Mouse (Mus musculus) lung, postnatal 0 days (tissue): ENCODE results near the gene Rasgrf1. TPM values are rescaled to one million over a fixed set of nuclear protein-coding genes. Genes with fewer than 3 reads are reported as not detected.

Experiments
- ATAC-seq: fragments of 200-750 bp; cut with Nextera tagmentation; 2 replicates; pipeline ENCODE4 v1.8.0; 2017; ENCODE audit warnings: moderate library complexity
- DNase-seq: peaks from one replicate; pipeline ENCODE4 v3.0.0-alpha.2; 2016; ENCODE audit warnings: low spot score
- H3K27ac ChIP-seq: fragments of 300-500 bp; sonication (generic); 2 replicates; pipeline ENCODE4 v1.5.1; 2014; ENCODE audit warnings: antibody characterized with exemption, mild to moderate bottlenecking, low read length, mixed read lengths
- H3K27me3 ChIP-seq: fragments of 300-500 bp; sonication (generic); replicated peaks from 2 replicates; pipeline ENCODE4 v1.6.1; 2014; ENCODE audit warnings: low read length, mixed read lengths; ENCODE audit not compliant: insufficient read depth
- H3K36me3 ChIP-seq: fragments of 300-500 bp; sonication (generic); 2 replicates; pipeline ENCODE4 v1.6.1; 2014; ENCODE audit warnings: low read length, mixed read lengths; ENCODE audit not compliant: insufficient read depth
- H3K4me1 ChIP-seq: fragments of 300-500 bp; sonication (generic); 2 replicates; pipeline ENCODE4 v1.6.1; 2014; ENCODE audit warnings: antibody characterized with exemption, low read depth, low read length, mixed read lengths; ENCODE audit not compliant: insufficient read depth
- H3K4me2 ChIP-seq: fragments of 300-500 bp; sonication (generic); replicated peaks from 2 replicates; pipeline ENCODE4 v1.6.1; 2014; ENCODE audit warnings: low read depth, mild to moderate bottlenecking, low read length, moderate library complexity, mixed read lengths
- H3K4me3 ChIP-seq: fragments of 300-500 bp; sonication (generic); 2 replicates; pipeline ENCODE4 v1.5.1; 2014; ENCODE audit warnings: low read depth, low read length
- H3K9ac ChIP-seq: fragments of 300-500 bp; sonication (generic); replicated peaks from 2 replicates; pipeline ENCODE4 v1.6.1; 2014; ENCODE audit warnings: low read depth, mild to moderate bottlenecking
- H3K9me3 ChIP-seq: fragments of 300-500 bp; sonication (generic); 2 replicates; pipeline ENCODE4 v1.6.1; 2016; ENCODE audit warnings: low read length, mixed read lengths
- CTCF ChIP-seq: IDR thresholded peaks from 2 replicates; pipeline ENCODE4 v1.5.1; 2016; ENCODE audit warnings: antibody characterized with exemption, mild to moderate bottlenecking
- EP300 ChIP-seq: IDR thresholded peaks from 2 replicates; pipeline ENCODE4 v1.6.1; 2016; ENCODE audit warnings: antibody characterized with exemption, mild to moderate bottlenecking, control low read depth
- WGBS: fragments of 180-500 bp; shearing (Covaris S2); extraction: QIAGEN DNeasy Blood & Tissue Kit; methylation state at CpG from one replicate; pipeline ENCODE4 v1.1.7; 2014; 5-methylcytosine and 5-hydroxymethylcytosine counted together
- polyA plus RNA-seq: library from polyadenylated mRNA; unstranded; fragments of >200 nt; fragmentation: Nextera tagmentation; extraction: Ambion mirVana; gene quantifications from 2 replicates; pipeline ENCODE4 v1.2.1, GENCODE M21; 2015

The Rasgrf1 gene
- polyA plus RNA-seq, 1 experiment from 2014 or later, result 0.88 TPM

GRCm38 (mm10) chr9:89921121-89921520, 11.4 kb downstream of the Rasgrf1 start:
- Histone ChIP-seq H3K4me2 (no peak overlapping the region), H3K27me3 (no peaks in the 10 kb centered on the region), H3K4me1 (no peaks in the 10 kb centered on the region), H3K9ac (no peak overlapping the region), H3K4me3 (no peak overlapping the region), H3K27ac (no peak overlapping the region), H3K9me3 (no peaks in the 10 kb centered on the region), H3K36me3 (no peaks in the 10 kb centered on the region)
- DNase-seq (no peak), ATAC-seq (no peak)
- no peak for TF ChIP-seq EP300
- TF ChIP-seq CTCF, result no peak
- WGBS, result 67% methylated on average over 9 of the region's 9 CpGs

GRCm38 (mm10) chr9:89922666-89923065, 13.0 kb downstream of the Rasgrf1 start:
- WGBS, result 92% methylated on average over 1 of the region's 1 CpGs
- H3K9ac ChIP-seq, result no peak overlapping the region
- no peaks in the 10 kb centered on the region for H3K27me3 ChIP-seq
- no peak for ATAC-seq
- no peaks in the 10 kb centered on the region for H3K9me3 ChIP-seq
- no peak overlapping the region for H3K4me3 ChIP-seq
- no peak for TF ChIP-seq CTCF
- no peak for TF ChIP-seq EP300
- H3K4me2 ChIP-seq, result no peak overlapping the region
- H3K27ac ChIP-seq, result no peak overlapping the region
- no peaks in the 10 kb centered on the region for H3K36me3 ChIP-seq
- H3K4me1 ChIP-seq, result no peaks in the 10 kb centered on the region
- DNase-seq, result no peak

- ATAC-seq (no peak), DNase-seq (no peak)
- Histone ChIP-seq H3K36me3 (no peaks in the 10 kb centered on the region), H3K27ac (no peak overlapping the region), H3K27me3 (no peaks in the 10 kb centered on the region), H3K4me2 (no peak overlapping the region), H3K4me1 (no peaks in the 10 kb centered on the region), H3K9ac (no peak overlapping the region), H3K9me3 (no peaks in the 10 kb centered on the region), H3K4me3 (no peak overlapping the region)
- 81% methylated on average over 1 of the region's 1 CpGs for WGBS
- TF ChIP-seq EP300 (no peak), CTCF (no peak)
Measured at GRCm38 (mm10) chr9:89924836-89925235, 15.1 kb downstream of the Rasgrf1 start.

- Histone ChIP-seq H3K9ac (no peak overlapping the region), H3K4me3 (no peak overlapping the region), H3K4me2 (no peak overlapping the region), H3K9me3 (no peaks in the 10 kb centered on the region), H3K27me3 (no peaks in the 10 kb centered on the region), H3K27ac (no peak overlapping the region), H3K4me1 (no peaks in the 10 kb centered on the region), H3K36me3 (no peaks in the 10 kb centered on the region)
- TF ChIP-seq CTCF (no peak), EP300 (no peak)
- ATAC-seq (no peak), DNase-seq (no peak)
Measured at GRCm38 (mm10) chr9:89928497-89928896, 18.8 kb downstream of the Rasgrf1 start.

- no peaks in the 10 kb centered on the region for H3K9me3 ChIP-seq
- no peaks in the 10 kb centered on the region for H3K36me3 ChIP-seq
- TF ChIP-seq EP300, result no peak
- peak; percentile 28 for TF ChIP-seq CTCF
- no peak overlapping the region for H3K4me3 ChIP-seq
- no peak for DNase-seq
- no peaks in the 10 kb centered on the region for H3K4me1 ChIP-seq
- H3K27me3 ChIP-seq, result no peaks in the 10 kb centered on the region
- H3K27ac ChIP-seq, result no peak overlapping the region
- no peak overlapping the region for H3K9ac ChIP-seq
- 50% methylated on average over 1 of the region's 1 CpGs for WGBS
- H3K4me2 ChIP-seq, result no peak overlapping the region
- ATAC-seq, result no peak
Measured at GRCm38 (mm10) chr9:89940428-89940827, 30.7 kb downstream of the Rasgrf1 start.

- no peak for TF ChIP-seq CTCF
- TF ChIP-seq EP300, result no peak
- H3K4me3 ChIP-seq, result no peak overlapping the region
- no peaks in the 10 kb centered on the region for H3K36me3 ChIP-seq
- no peaks in the 10 kb centered on the region for H3K27me3 ChIP-seq
- H3K4me2 ChIP-seq, result no peak overlapping the region
- H3K27ac ChIP-seq, result no peak overlapping the region
- no peaks in the 10 kb centered on the region for H3K9me3 ChIP-seq
- no peaks in the 10 kb centered on the region for H3K4me1 ChIP-seq
- ATAC-seq (no peak), DNase-seq (no peak)
- 76% methylated on average over 9 of the region's 9 CpGs for WGBS
- no peak overlapping the region for H3K9ac ChIP-seq
Measured at GRCm38 (mm10) chr9:89946830-89947229, 37.1 kb downstream of the Rasgrf1 start.

- no peak overlapping the region for H3K4me3 ChIP-seq
- no peaks in the 10 kb centered on the region for H3K4me1 ChIP-seq
- no peaks in the 10 kb centered on the region for H3K9me3 ChIP-seq
- peak; percentile 44 for ATAC-seq
- TF ChIP-seq CTCF, result no peak
- TF ChIP-seq EP300, result no peak
- no peak overlapping the region for H3K4me2 ChIP-seq
- no peak overlapping the region for H3K27ac ChIP-seq
- WGBS, result 51% methylated on average over 5 of the region's 5 CpGs
- H3K36me3 ChIP-seq, result no peaks in the 10 kb centered on the region
- no peak overlapping the region for H3K9ac ChIP-seq
- DNase-seq, result peak; percentile 37
- no peaks in the 10 kb centered on the region for H3K27me3 ChIP-seq
Measured at GRCm38 (mm10) chr9:89948602-89949001, 38.9 kb downstream of the Rasgrf1 start.
